Mouse (Mus musculus): Measurements from ENCODE around the gene Pglyrp1. TPM values are rescaled to one million over a fixed set of nuclear protein-coding genes. Genes with fewer than 3 reads are reported as not detected.
"Not testable (repeated sequence)": the region's sequence is repeated elsewhere in the genome, so short reads cannot be mapped to it uniquely, and the experiment has no call there.

Pglyrp1 gene
- 2.5 and 4.2 TPM in 2 replicates for polyA plus RNA-seq (2016; fragmentation: Nextera tagmentation; extraction: Ambion mirVana)

DNA sequence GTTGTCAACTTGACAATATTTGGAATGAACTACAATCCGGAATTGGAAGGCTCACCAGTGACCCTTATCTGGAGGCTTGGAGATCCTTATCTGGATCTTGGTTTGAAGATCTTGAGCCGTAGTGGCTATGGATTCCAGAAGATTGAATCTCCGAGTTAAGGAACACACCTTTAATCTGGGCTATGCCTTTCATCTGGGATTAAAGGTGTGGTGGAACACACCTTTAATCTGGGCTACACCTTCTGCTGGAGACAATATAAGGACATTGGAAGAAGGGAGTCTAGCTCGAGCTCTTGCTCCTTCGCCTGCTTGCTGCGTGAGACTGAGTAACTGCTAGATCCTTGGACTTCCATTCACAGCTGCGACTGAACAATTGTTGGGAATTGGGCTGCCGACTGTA, at the start of gene Pglyrp1:
Gene Pglyrp1, plus strand, starts transcription at position 301 of the 400 bp plus-strand sequence.
- not testable (repeated sequence) for H3K9ac ChIP-seq (replicated peaks); H3K9me3 ChIP-seq; H3K27me3 ChIP-seq; H3K4me3 ChIP-seq; H3K4me1 ChIP-seq; H3K27ac ChIP-seq (replicated peaks); H3K36me3 ChIP-seq; ATAC-seq (ENCODE audit: low FRiP score, low read depth); H3K4me2 ChIP-seq (replicated peaks)
- 86% methylated on average over 1 of the region's 8 CpGs for WGBS

- Histone ChIP-seq H3K4me1 (no peaks in the 10 kb centered on the region), H3K36me3 (no peaks in the 10 kb centered on the region), H3K9ac (replicated peaks) (no peak within 1 kb of the TSS), H3K9me3 (no peaks in the 10 kb centered on the region), H3K4me2 (replicated peaks) (no peak within 1 kb of the TSS), H3K4me3 (no peak within 1 kb of the TSS), H3K27ac (replicated peaks) (no peak within 1 kb of the TSS), H3K27me3 (no peaks in the 10 kb centered on the region; the same call in 1 of the 2 replicates)
- ATAC-seq (ENCODE audit: low FRiP score, low read depth) = no peak
- 76% methylated on average over 3 of the region's 3 CpGs for WGBS
Observed at GRCm38 (mm10) chr7:18821507-18821906, 49.6 kb upstream of the Pglyrp1 start, which contains the start of gene Psg17. Gene Psg17, minus strand, starts transcription at chr7:18821607.

DNA sequence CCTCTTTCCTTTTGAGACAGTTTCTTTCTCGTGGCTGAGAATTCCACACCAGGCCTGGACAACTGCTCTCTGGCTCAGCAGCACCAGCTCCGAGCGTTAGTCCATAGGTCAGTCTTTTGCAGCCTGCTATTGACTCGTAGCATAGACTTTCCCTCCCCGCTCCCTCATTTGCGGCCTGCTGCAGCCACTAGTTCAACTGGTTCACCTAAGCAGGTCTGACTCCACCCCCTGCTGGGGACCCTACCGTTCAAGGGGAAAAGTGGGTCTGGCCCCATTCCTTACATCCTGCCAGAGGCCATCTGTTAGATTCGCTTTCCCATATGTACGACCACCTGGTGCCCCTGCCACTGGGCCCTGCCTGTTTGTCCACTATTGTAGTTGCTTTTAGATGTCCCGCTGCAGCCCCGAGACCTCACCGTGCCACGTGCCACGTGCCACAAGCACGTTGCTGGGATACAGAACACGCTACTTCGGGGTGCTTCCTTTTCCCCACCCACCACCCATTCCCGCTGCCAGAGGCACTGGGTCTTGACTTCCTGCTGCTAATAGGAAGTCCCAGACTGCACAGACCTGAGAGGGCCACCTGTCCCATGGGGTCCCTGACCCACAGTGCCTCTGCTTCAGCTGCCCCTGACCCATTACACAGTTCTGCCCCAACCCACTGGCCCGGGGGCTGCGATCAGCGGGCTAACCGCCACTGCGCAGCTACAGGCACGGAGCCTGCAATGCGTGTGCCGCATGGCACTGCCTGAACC, 43.2 kb upstream of the Pglyrp1 start:
- Histone ChIP-seq H3K4me3 (no peak overlapping the region), H3K4me2 (replicated peaks) (no peak overlapping the region; the same call in 1 of the 2 replicates), H3K27ac (replicated peaks) (no peak overlapping the region), H3K9ac (replicated peaks) (no peak overlapping the region), H3K4me1 (no peaks in the 10 kb centered on the region), H3K36me3 (no peaks in the 10 kb centered on the region), H3K9me3 (no peaks in the 10 kb centered on the region), H3K27me3 (no peaks in the 10 kb centered on the region)
- ATAC-seq (ENCODE audit: low FRiP score, low read depth) = peak; percentile 30; the same call in 1 of the 2 replicates
- 61% methylated on average over 26 of the region's 26 CpGs for WGBS

DNA sequence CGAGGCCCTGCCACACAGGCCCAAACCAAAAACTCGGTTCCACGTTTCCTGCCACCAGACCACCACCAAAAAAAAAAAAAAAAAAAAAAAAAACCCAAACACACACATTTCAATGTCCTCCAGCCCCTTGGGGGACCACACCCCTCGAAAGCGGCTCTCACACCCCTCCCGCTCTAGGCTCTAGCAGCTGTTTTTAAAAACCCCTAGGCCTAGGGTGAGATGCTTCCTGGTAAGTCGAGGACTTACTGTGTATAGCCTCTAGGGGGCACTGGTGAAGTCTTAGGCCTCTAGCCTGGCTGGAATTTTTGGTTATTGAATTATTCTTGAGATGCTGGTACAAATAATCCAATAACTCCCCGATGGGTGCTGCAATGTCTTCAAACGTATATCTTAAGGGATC, 42.5 kb upstream of the Pglyrp1 start:
- 61% methylated on average over 9 of the region's 9 CpGs for WGBS
- Histone ChIP-seq H3K36me3 (no peaks in the 10 kb centered on the region), H3K9me3 (no peaks in the 10 kb centered on the region), H3K27me3 (no peaks in the 10 kb centered on the region), H3K4me1 (no peaks in the 10 kb centered on the region), H3K4me2 (replicated peaks) (no peak overlapping the region), H3K27ac (replicated peaks) (no peak overlapping the region), H3K9ac (replicated peaks) (no peak overlapping the region), H3K4me3 (no peak overlapping the region)
- no peak for ATAC-seq (ENCODE audit: low FRiP score, low read depth)

- Histone ChIP-seq H3K4me2 (replicated peaks) (no peak overlapping the region), H3K27me3 (no peaks in the 10 kb centered on the region), H3K9me3 (no peaks in the 10 kb centered on the region), H3K27ac (replicated peaks) (no peak overlapping the region), H3K4me1 (no peaks in the 10 kb centered on the region), H3K9ac (replicated peaks) (no peak overlapping the region), H3K36me3 (no peaks in the 10 kb centered on the region), H3K4me3 (no peak overlapping the region)
- no peak for ATAC-seq (ENCODE audit: low FRiP score, low read depth)
- WGBS = 70% methylated on average over 7 of the region's 7 CpGs
Observed at GRCm38 (mm10) chr7:18829545-18829944, 41.6 kb upstream of the Pglyrp1 start.

GRCm38 (mm10) chr7:18832298-18832697, 38.8 kb upstream of the Pglyrp1 start:
- no peaks in the 10 kb centered on the region for H3K9me3 ChIP-seq
- no peak overlapping the region for H3K27ac ChIP-seq (replicated peaks)
- no peak overlapping the region for H3K4me2 ChIP-seq (replicated peaks)
- H3K9ac ChIP-seq (replicated peaks) = no peak overlapping the region
- no peaks in the 10 kb centered on the region for H3K36me3 ChIP-seq
- no peaks in the 10 kb centered on the region for H3K27me3 ChIP-seq
- WGBS = 46% methylated on average over 13 of the region's 13 CpGs
- no peak overlapping the region for H3K4me3 ChIP-seq
- no peaks in the 10 kb centered on the region for H3K4me1 ChIP-seq
- no peak for ATAC-seq (ENCODE audit: low FRiP score, low read depth)

GRCm38 (mm10) chr7:18839865-18840264, 31.3 kb upstream of the Pglyrp1 start, which contains the start of gene Mill2:
Gene Mill2, plus strand, starts transcription at chr7:18839966.
- no peak for ATAC-seq (ENCODE audit: low FRiP score, low read depth)
- peak within 1 kb of the TSS; percentile 7; the same call in 1 of the 2 replicates for H3K9ac ChIP-seq (replicated peaks)
- no peak within 1 kb of the TSS; the same call in 1 of the 2 replicates for H3K27ac ChIP-seq (replicated peaks)
- 22% methylated on average over 3 of the region's 3 CpGs for WGBS
- H3K4me2 ChIP-seq (replicated peaks) = peak within 1 kb of the TSS; percentile 56
- peaks cover 3% of the 10 kb centered on the region; the same call in 1 of the 2 replicates for H3K27me3 ChIP-seq
- no peaks in the 10 kb centered on the region for H3K9me3 ChIP-seq
- H3K4me3 ChIP-seq = peak within 1 kb of the TSS; percentile 28
- H3K4me1 ChIP-seq = peaks cover 5% of the 10 kb centered on the region; the same call in 1 of the 2 replicates
- no peaks in the 10 kb centered on the region for H3K36me3 ChIP-seq

- Histone ChIP-seq H3K4me2 (replicated peaks) (peak overlapping the region; percentile 56), H3K9me3 (no peaks in the 10 kb centered on the region), H3K9ac (replicated peaks) (peak overlapping the region; percentile 7; the same call in 1 of the 2 replicates), H3K4me1 (peaks cover 5% of the 10 kb centered on the region; the same call in 1 of the 2 replicates), H3K27ac (replicated peaks) (no peak overlapping the region; the same call in 1 of the 2 replicates), H3K36me3 (no peaks in the 10 kb centered on the region), H3K4me3 (peak overlapping the region; percentile 28), H3K27me3 (peaks cover 3% of the 10 kb centered on the region; the same call in 1 of the 2 replicates)
- WGBS = 4% methylated on average over 14 of the region's 17 CpGs
- ATAC-seq (ENCODE audit: low FRiP score, low read depth) = peak; percentile 60; the same call in 1 of the 2 replicates
Observed at GRCm38 (mm10) chr7:18840386-18841173, 30.6 kb upstream of the Pglyrp1 start.

GRCm38 (mm10) chr7:18841174-18841567, 30.0 kb upstream of the Pglyrp1 start:
- Histone ChIP-seq H3K4me3 (no peak overlapping the region), H3K4me2 (replicated peaks) (peak overlapping the region; percentile 56), H3K27ac (replicated peaks) (no peak overlapping the region), H3K9ac (replicated peaks) (no peak overlapping the region), H3K4me1 (peaks cover 5% of the 10 kb centered on the region; the same call in 1 of the 2 replicates), H3K36me3 (no peaks in the 10 kb centered on the region), H3K27me3 (peaks cover 3% of the 10 kb centered on the region; the same call in 1 of the 2 replicates), H3K9me3 (no peaks in the 10 kb centered on the region)
- WGBS = 86% methylated on average over 1 of the region's 1 CpGs
- peak; percentile 52; the same call in 1 of the 2 replicates for ATAC-seq (ENCODE audit: low FRiP score, low read depth)

DNA sequence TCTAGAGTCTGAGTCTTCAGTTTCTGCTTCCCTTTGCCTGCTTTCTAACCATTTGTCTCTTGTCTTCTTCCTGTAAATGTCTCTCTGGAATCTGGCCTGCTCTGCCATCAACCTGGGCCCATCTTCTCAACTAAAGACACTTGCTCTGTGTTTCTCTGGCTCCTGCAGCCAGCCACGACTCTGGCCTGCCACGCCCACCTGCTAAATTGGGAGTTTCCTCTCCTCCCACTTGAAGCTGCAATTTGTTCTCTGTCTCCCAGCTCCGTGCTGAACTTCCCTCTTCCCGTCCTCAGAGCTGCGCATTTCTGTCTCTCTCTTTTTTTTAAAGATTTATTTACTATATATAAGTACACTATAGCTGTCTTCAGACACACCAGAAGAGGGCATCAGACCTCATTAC, 26.3 kb upstream of the Pglyrp1 start:
- Histone ChIP-seq H3K27ac (replicated peaks) (no peak overlapping the region), H3K4me1 (peaks cover 5% of the 10 kb centered on the region; the same call in 1 of the 2 replicates)
- 50% methylated on average over 5 of the region's 5 CpGs for WGBS

DNA sequence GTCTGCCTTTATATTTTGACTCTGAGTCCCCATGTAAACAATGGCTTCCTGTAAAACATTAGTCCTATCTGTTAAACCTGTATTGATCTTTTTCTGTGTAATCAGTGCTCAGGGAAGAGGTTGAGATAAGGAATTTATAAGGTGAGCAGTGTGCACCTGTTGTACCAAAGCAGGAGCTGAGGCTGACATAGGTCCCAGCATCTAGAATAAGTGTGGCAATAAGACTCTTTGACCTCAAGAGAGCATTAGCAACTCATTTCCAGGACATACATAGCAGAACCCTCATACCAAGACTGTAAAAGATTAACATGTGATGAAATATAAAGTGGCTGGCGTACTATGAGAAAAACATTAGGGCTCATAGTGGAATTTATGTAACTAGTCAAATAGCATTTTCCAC, 22.7 kb upstream of the Pglyrp1 start:
- 95% methylated on average over 1 of the region's 1 CpGs for WGBS
- no peak for ATAC-seq (ENCODE audit: low FRiP score, low read depth)
- no peak overlapping the region for H3K27ac ChIP-seq (replicated peaks)

More for the DNA sequence above, 26.3 kb upstream of the Pglyrp1 start:
- no peaks in the 10 kb centered on the region for H3K36me3 ChIP-seq
- no peak for ATAC-seq (ENCODE audit: low FRiP score, low read depth)
- H3K9me3 ChIP-seq = no peaks in the 10 kb centered on the region
- no peak overlapping the region for H3K4me2 ChIP-seq (replicated peaks)
- H3K27me3 ChIP-seq = peaks cover 2% of the 10 kb centered on the region; the same call in 1 of the 2 replicates
- H3K4me3 ChIP-seq = no peak overlapping the region
- H3K9ac ChIP-seq (replicated peaks) = no peak overlapping the region

More for the DNA sequence above, 22.7 kb upstream of the Pglyrp1 start:
- Histone ChIP-seq H3K4me3 (no peak overlapping the region), H3K4me1 (no peaks in the 10 kb centered on the region), H3K27me3 (no peaks in the 10 kb centered on the region), H3K36me3 (no peaks in the 10 kb centered on the region), H3K9me3 (no peaks in the 10 kb centered on the region), H3K4me2 (replicated peaks) (no peak overlapping the region), H3K9ac (replicated peaks) (no peak overlapping the region)

Data from midbrain, embryonic 12.5 days (tissue).